Mouse (Mus musculus) olfactory bulb, adult 2 months (tissue): ENCODE measurements around the gene Flot2.

Experiments used
- CTCF ChIP-seq: fragments of 200-500 bp; IDR thresholded peaks from 2 replicates; pipeline ENCODE4 v1.5.1; 2012; ENCODE audit warnings: low read depth, mild to moderate bottlenecking, low read length, moderate library complexity; ENCODE audit not compliant: insufficient read depth
- POLR2A ChIP-seq: fragments of 200-500 bp; IDR thresholded peaks from 2 replicates; pipeline ENCODE4 v1.6.1; 2012; ENCODE audit warnings: mild to moderate bottlenecking, low read depth, low read length, moderate library complexity; ENCODE audit not compliant: insufficient read depth

- TF ChIP-seq POLR2A = no peak
- TF ChIP-seq CTCF = no peak
Observed at GRCm38 (mm10) chr11:78069646-78070045, 31.9 kb downstream of the Flot2 start.
